Mouse (Mus musculus) monocyte, adult 5-6 weeks (primary cell): ENCODE measurements around the gene Ahctf1. TPM values are rescaled to one million over a fixed set of nuclear protein-coding genes. Genes with fewer than 3 reads are reported as not detected.

Experiments used
- ATAC-seq: fragments of 153-309, 156-312 bp; replicated peaks from 2 replicates; pipeline ENCODE4 v1.8.0; 2017; ENCODE audit warnings: mild to moderate bottlenecking; ENCODE audit not compliant: low TSS enrichment, insufficient number of reproducible peaks, severe bottlenecking, poor library complexity, low FRiP score
- total RNA-seq: library from RNA; stranded (forward); fragments of 200-1000, 200-491, 200-594 nt; gene quantifications from 3 replicates; pipeline ENCODE4 v1.2.3, GENCODE M21; 2017

Gene Ahctf1
- total RNA-seq, 1 experiment from 2014 or later: 56.5 TPM

- ATAC-seq: no peak
Measured at GRCm38 (mm10) chr1:179807468-179807867, 4.0 kb upstream of the Ahctf1 start.

DNA sequence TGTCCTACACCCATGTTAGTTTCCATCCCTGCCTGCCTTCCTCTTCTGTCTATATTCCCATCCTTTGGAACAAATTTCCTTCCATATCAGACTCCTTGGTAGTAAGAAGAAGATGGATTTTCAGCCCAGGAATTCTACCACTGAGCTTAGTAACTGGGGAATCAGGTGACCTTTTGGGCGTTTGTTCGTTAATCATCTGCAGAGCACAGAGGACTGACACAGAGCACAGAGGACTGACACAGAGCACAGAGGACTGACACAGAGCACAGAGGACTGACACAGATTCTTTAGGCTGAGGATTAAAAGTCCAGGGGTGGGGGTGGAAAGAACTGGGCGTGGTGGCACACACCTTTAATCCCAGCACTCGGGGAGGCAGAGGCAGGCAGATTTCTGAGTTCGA is 2.3 kb upstream of the Ahctf1 start:
- ATAC-seq: no peak

GRCm38 (mm10) chr1:179804140-179804881 is 831 bp upstream of the Ahctf1 start:
- ATAC-seq: no peak

DNA sequence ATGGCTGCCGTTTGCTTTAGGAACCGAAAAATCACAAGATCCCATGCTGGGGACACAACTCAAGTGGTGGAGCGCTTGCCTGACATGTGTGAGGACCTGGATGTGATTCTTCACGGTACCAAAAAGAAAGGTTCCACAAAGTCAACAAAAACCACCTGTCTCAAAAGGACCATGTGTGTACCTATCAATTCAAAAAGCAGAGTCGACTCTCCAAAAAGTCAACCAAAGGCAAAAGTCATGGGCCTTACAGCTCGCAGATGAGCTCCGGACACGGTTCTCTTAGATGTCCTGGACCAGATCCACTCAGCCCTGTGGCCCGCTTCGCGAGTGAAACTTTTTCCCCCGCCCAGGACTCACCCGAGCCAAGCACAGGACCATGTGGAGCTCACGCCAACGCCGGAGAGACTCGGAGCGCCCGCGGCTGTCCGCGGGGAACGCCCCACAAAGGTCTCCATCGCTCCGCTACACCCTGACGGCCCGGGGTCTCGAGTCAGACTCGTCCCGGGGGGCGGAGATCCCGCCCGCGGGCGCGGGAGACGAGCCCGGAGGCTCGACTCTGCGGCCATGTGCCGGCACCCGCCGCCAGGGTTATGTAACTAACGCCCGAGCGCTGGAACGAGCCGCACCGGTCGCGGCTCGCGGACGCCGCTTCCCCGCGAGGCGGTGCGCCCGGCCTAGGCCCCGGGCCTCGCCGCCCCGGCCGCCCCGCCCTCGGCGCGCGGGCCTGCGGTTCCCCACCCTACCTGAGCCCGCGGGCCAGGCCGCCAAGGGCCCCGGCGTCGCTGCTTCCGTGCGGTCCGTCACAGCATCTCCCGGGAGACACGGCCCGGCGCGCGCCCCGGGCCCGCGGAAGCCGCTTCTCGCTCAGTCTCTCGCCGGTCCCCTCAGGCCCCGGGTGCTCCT is 619 bp downstream of the Ahctf1 start, which contains the start of gene Gm10518:
Gene Gm10518 (plus strand): TSS at position 767 of the 903 bp plus-strand sequence.
- 0 out of 2 replicates have a peak, but pooled peaks have one; percentile 14 for ATAC-seq

- ATAC-seq: no peak
Measured at GRCm38 (mm10) chr1:179798794-179799193, 4.7 kb downstream of the Ahctf1 start.

- ATAC-seq: no peak
Measured at GRCm38 (mm10) chr1:179787281-179787680, 16.2 kb downstream of the Ahctf1 start.

GRCm38 (mm10) chr1:179785502-179785901 is 18.0 kb downstream of the Ahctf1 start:
- no peak for ATAC-seq

DNA sequence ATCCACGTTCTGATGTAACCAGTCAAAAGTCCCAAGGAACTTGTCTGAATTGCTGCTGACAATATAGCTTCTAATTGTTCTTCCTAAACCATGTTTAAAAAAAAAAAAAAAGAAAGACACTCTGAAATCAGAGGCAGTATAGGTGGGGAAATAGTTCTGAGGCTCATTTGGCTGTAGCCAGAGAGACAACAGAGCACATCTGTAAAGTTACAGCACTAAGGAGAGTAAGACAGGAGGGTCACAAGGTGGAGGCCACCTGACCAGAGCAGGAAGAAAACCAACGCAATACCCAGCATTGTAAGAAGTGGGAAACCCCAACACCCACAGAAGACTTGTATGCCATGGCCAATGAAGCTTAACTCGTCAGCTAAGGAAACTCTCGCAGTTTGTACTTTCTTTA is 19.4 kb downstream of the Ahctf1 start:
- ATAC-seq: no peak

GRCm38 (mm10) chr1:179776831-179777230 is 26.6 kb downstream of the Ahctf1 start:
- ATAC-seq: no peak

- ATAC-seq: no peak
Measured at GRCm38 (mm10) chr1:179760553-179760952, 42.9 kb downstream of the Ahctf1 start.

DNA sequence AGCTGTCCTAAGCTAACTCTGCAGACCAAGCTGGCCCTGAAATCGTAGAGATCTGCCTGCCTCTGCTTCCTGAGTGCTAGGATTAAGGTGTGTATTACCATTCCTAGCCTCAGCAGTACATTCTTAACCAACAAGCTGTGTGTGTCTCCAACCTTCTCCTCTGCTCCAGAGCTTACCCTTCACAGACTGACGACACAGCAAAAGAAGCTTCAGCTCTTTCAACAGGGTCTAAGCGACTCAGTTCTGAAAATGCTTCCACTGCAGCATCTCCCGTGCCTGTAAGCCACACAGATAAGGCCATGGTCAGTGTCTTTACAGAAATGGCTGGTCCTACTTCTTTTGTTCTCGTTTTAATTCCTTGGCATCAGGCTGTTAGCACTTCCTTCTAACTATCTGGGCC is 43.4 kb downstream of the Ahctf1 start:
- no peak for ATAC-seq

GRCm38 (mm10) chr1:179756477-179756876 is 47.0 kb downstream of the Ahctf1 start:
- no peak for ATAC-seq

- ATAC-seq: no peak
Measured at GRCm38 (mm10) chr1:179753006-179753405, 50.5 kb downstream of the Ahctf1 start.

GRCm38 (mm10) chr1:179752276-179752675 is 51.2 kb downstream of the Ahctf1 start:
- ATAC-seq: no peak

- no peak for ATAC-seq
Measured at GRCm38 (mm10) chr1:179745171-179745570, 58.3 kb downstream of the Ahctf1 start, which contains the start of gene Kif28. Gene Kif28, minus strand, starts transcription at chr1:179745271.

- no peak for ATAC-seq
Measured at GRCm38 (mm10) chr1:179743593-179744193, 59.8 kb downstream of the Ahctf1 start.

GRCm38 (mm10) chr1:179736483-179736882 is 67.0 kb downstream of the Ahctf1 start:
- no peak for ATAC-seq

DNA sequence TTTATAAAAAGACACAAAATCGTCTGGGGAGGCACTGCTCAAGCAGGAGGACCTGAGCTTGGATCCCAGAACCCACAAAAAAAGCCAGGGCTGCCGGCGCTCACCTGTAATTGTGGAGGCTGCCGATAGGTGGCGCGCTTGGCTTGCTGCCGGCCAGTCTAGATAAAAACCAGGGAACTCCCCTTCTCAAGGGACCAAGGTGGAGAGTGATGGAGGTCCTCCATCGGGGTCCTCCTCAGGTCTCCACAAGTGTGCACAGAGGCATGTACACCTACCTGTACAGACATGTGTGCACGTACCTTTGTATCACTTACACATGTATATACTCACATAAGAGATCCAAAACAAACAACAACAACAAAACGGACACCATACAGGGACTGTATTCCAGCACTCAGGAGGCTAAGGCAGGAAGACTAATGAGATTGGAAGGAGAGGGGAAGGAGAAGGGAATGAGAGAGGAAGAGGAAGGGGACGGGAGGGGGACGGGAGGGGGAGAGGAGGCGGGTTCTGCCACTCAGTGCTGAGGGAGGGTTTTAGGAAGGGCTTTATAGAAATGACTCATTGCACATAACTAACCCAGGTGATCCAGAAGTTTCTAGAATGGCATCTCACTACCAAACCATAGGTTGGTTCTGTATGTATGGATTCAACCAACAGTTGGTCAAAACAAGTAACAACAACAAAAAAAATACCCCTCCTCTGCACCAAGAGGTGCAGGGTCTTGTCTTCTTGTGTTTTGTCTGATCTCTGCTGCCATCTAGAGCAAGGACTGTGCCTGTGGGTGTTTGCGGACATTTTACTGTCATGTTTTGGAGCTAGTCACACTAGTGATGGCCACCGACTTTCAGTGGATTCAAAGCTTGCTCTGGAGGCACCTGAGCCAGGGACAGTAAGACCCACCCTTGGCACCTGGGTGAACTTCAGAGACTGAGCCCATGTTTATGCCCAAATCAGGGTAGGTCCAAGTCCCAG is 68.7 kb downstream of the Ahctf1 start:
- no peak; the same call in 1 of the 2 replicates for ATAC-seq
